Mouse (Mus musculus) hindbrain, embryonic 12.5 days (tissue): ENCODE results near the gene Adamtsl1. TPM values are rescaled to one million over a fixed set of nuclear protein-coding genes. Genes with fewer than 3 reads are reported as not detected.

ENCODE experiments used
- ATAC-seq: fragments of 200-750 bp; cut with Nextera tagmentation; 2 replicates; pipeline ENCODE4 v1.8.0; 2017; ENCODE audit warnings: moderate TSS enrichment; ENCODE audit not compliant: low FRiP score
- H3K27ac ChIP-seq: fragments of 300-500 bp; sonication (generic); 2 replicates; pipeline ENCODE4 v1.5.1; 2016; ENCODE audit warnings: mild to moderate bottlenecking
- H3K27me3 ChIP-seq: fragments of 300-500 bp; sonication (generic); 2 replicates; pipeline ENCODE4 v1.6.1; 2016; ENCODE audit warnings: mild to moderate bottlenecking
- H3K36me3 ChIP-seq: fragments of 300-500 bp; sonication (generic); 2 replicates; pipeline ENCODE4 v1.6.1; 2016; ENCODE audit warnings: mild to moderate bottlenecking
- H3K4me1 ChIP-seq: fragments of 300-500 bp; sonication (generic); 2 replicates; pipeline ENCODE4 v1.6.1; 2016
- H3K4me2 ChIP-seq: fragments of 300-500 bp; sonication (generic); replicated peaks from 2 replicates; pipeline ENCODE4 v1.6.1; 2016; ENCODE audit warnings: mild to moderate bottlenecking
- H3K4me3 ChIP-seq: fragments of 300-500 bp; sonication (generic); 2 replicates; pipeline ENCODE4 v1.5.1; 2016; ENCODE audit warnings: mild to moderate bottlenecking
- H3K9ac ChIP-seq: fragments of 300-500 bp; sonication (generic); 2 replicates; pipeline ENCODE4 v1.6.1; 2016; ENCODE audit warnings: mild to moderate bottlenecking, moderate library complexity
- H3K9me3 ChIP-seq: fragments of 300-500 bp; sonication (generic); replicated peaks from 2 replicates; pipeline ENCODE4 v1.6.1; 2016; ENCODE audit warnings: mild to moderate bottlenecking
- WGBS: fragments of 180-500 bp; shearing (Covaris S2); methylation state at CpG from one replicate; pipeline ENCODE4 v1.1.7; 2016; 5-methylcytosine and 5-hydroxymethylcytosine counted together
- polyA plus RNA-seq: library from polyadenylated mRNA; unstranded; fragments of >200 nt; fragmentation: Nextera tagmentation; extraction: Ambion mirVana; gene quantifications from 2 replicates; pipeline ENCODE4 v1.2.1, GENCODE M21; 2016

Adamtsl1 gene
- polyA plus RNA-seq, 1 experiment from 2014 or later, result 28.0 TPM

- Histone ChIP-seq H3K9me3 (no peaks in the 10 kb centered on the region), H3K4me3 (no peak overlapping the region), H3K27me3 (no peaks in the 10 kb centered on the region), H3K27ac (no peak overlapping the region), H3K36me3 (no peaks in the 10 kb centered on the region), H3K4me1 (no peaks in the 10 kb centered on the region), H3K9ac (no peak overlapping the region), H3K4me2 (no peak overlapping the region)
- 65% methylated on average over 2 of the region's 2 CpGs for WGBS
- ATAC-seq, result no peak
Measured at GRCm38 (mm10) chr4:86373166-86373565, 859.2 kb downstream of the Adamtsl1 start.

DNA sequence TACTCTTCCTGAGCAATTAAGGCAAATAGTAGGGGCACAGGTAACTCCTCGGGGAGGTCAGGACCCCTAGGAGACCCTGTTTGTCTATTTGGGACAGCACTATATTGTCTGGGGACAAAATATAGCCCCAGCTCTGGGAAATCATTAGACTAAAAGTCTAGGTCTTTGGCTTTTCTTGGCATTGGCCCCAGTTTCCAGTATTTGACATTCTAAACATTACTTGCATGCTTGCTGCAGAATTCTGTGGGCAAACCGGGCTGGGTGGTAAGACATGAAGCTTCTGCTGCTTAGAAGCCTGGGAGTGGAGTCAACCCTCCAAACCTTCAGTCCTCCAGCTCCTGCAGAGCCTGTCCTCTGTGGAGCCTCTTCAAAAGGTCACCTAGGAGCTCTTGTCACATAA lies 869.2 kb downstream of the Adamtsl1 start:
- no peaks in the 10 kb centered on the region for H3K36me3 ChIP-seq
- 75% methylated on average over 2 of the region's 2 CpGs for WGBS
- no peaks in the 10 kb centered on the region for H3K9me3 ChIP-seq
- no peak overlapping the region for H3K4me3 ChIP-seq
- no peak for ATAC-seq
- no peak overlapping the region for H3K4me2 ChIP-seq
- no peaks in the 10 kb centered on the region for H3K27me3 ChIP-seq
- no peak overlapping the region for H3K9ac ChIP-seq
- no peak overlapping the region for H3K27ac ChIP-seq
- H3K4me1 ChIP-seq, result no peaks in the 10 kb centered on the region

DNA sequence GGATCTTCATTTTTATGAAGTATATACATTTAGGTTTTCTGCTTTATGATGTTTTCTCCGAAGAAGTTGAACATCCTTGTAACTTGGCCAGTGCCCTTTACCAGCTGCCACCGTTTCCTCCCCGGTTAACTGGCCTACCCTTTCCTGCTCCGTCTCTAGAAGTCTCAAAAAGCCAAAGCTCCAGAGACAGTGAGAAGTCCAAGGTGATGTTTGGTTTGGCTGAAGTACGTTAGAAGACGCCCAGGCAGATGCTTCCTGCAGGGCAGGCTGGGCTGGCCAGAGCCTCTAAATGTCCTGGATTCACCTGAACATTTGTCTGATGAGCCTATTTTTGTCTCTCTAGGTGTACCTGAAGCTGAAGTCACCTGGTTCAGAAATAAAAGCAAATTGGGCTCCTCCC lies 871.1 kb downstream of the Adamtsl1 start:
- Histone ChIP-seq H3K4me2 (no peak overlapping the region), H3K4me3 (no peak overlapping the region), H3K27me3 (no peaks in the 10 kb centered on the region), H3K36me3 (no peaks in the 10 kb centered on the region), H3K27ac (no peak overlapping the region), H3K4me1 (no peaks in the 10 kb centered on the region), H3K9ac (no peak overlapping the region), H3K9me3 (no peaks in the 10 kb centered on the region)
- ATAC-seq, result no peak
- WGBS, result 85% methylated on average over 6 of the region's 6 CpGs

GRCm38 (mm10) chr4:86388430-86388829 lies 874.5 kb downstream of the Adamtsl1 start:
- ATAC-seq, result no peak
- WGBS, result 89% methylated on average over 5 of the region's 5 CpGs
- H3K4me1 ChIP-seq, result peaks cover 2% of the 10 kb centered on the region; the same call in 1 of the 2 replicates
- H3K27ac ChIP-seq, result no peak overlapping the region
- H3K4me2 ChIP-seq, result no peak overlapping the region
- H3K27me3 ChIP-seq, result no peaks in the 10 kb centered on the region
- H3K9me3 ChIP-seq, result no peaks in the 10 kb centered on the region
- H3K36me3 ChIP-seq, result no peaks in the 10 kb centered on the region
- H3K9ac ChIP-seq, result no peak overlapping the region
- no peak overlapping the region for H3K4me3 ChIP-seq

GRCm38 (mm10) chr4:86391176-86391575 lies 877.2 kb downstream of the Adamtsl1 start:
- Histone ChIP-seq H3K27ac (no peak overlapping the region), H3K9ac (no peak overlapping the region), H3K4me1 (peaks cover 2% of the 10 kb centered on the region; the same call in 1 of the 2 replicates), H3K27me3 (no peaks in the 10 kb centered on the region), H3K9me3 (no peaks in the 10 kb centered on the region), H3K4me3 (no peak overlapping the region), H3K4me2 (no peak overlapping the region), H3K36me3 (no peaks in the 10 kb centered on the region)
- no peak for ATAC-seq
- WGBS, result 74% methylated on average over 3 of the region's 3 CpGs

- Histone ChIP-seq H3K9me3 (no peaks in the 10 kb centered on the region), H3K36me3 (no peaks in the 10 kb centered on the region), H3K4me3 (no peak overlapping the region), H3K27me3 (no peaks in the 10 kb centered on the region), H3K4me2 (no peak overlapping the region), H3K27ac (no peak overlapping the region), H3K9ac (no peak overlapping the region), H3K4me1 (peaks cover 2% of the 10 kb centered on the region; the same call in 1 of the 2 replicates)
- 84% methylated on average over 6 of the region's 6 CpGs for WGBS
- ATAC-seq, result no peak
Measured at GRCm38 (mm10) chr4:86395636-86396035, 881.7 kb downstream of the Adamtsl1 start.

GRCm38 (mm10) chr4:86396672-86397288 lies 882.8 kb downstream of the Adamtsl1 start:
- Histone ChIP-seq H3K4me3 (no peak overlapping the region), H3K4me1 (peaks cover 2% of the 10 kb centered on the region; the same call in 1 of the 2 replicates), H3K9me3 (no peaks in the 10 kb centered on the region), H3K27me3 (no peaks in the 10 kb centered on the region), H3K36me3 (no peaks in the 10 kb centered on the region), H3K27ac (no peak overlapping the region), H3K4me2 (no peak overlapping the region), H3K9ac (no peak overlapping the region)
- 82% methylated on average over 7 of the region's 7 CpGs for WGBS
- no peak for ATAC-seq

- no peaks in the 10 kb centered on the region for H3K9me3 ChIP-seq
- H3K4me2 ChIP-seq, result no peak overlapping the region
- no peaks in the 10 kb centered on the region for H3K36me3 ChIP-seq
- H3K4me3 ChIP-seq, result no peak overlapping the region
- no peak for ATAC-seq
- WGBS, result 87% methylated on average over 2 of the region's 2 CpGs
- H3K27ac ChIP-seq, result no peak overlapping the region
- no peak overlapping the region for H3K9ac ChIP-seq
- no peaks in the 10 kb centered on the region for H3K27me3 ChIP-seq
- H3K4me1 ChIP-seq, result peaks cover 2% of the 10 kb centered on the region; the same call in 1 of the 2 replicates
Measured at GRCm38 (mm10) chr4:86397470-86397869, 883.5 kb downstream of the Adamtsl1 start.

DNA sequence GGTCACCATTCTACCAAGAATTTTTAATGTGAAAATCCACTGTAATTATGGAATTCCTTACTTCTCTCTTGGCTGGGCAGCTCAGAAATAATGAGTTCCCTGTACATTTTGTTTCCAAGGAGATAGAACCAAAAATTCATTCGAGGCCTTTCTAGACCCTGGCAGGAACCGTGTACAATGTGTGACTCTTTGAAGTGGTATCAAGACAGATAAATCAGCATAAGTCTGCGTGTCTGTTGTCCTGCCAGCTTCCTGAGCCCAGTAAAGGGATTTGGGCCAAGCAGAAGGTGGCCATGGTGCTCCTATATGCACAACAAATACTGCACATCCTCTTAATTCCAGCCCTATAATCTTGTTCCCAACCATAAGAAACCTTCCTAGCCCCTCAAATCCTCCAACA lies 887.1 kb downstream of the Adamtsl1 start:
- no peaks in the 10 kb centered on the region for H3K27me3 ChIP-seq
- no peak for ATAC-seq
- no peak overlapping the region for H3K4me3 ChIP-seq
- no peak overlapping the region for H3K27ac ChIP-seq
- no peak overlapping the region for H3K9ac ChIP-seq
- no peaks in the 10 kb centered on the region for H3K9me3 ChIP-seq
- H3K4me1 ChIP-seq, result no peaks in the 10 kb centered on the region
- 59% methylated on average over 3 of the region's 3 CpGs for whole genome bisulfite sequencing
- H3K36me3 ChIP-seq, result no peaks in the 10 kb centered on the region
- no peak overlapping the region for H3K4me2 ChIP-seq

DNA sequence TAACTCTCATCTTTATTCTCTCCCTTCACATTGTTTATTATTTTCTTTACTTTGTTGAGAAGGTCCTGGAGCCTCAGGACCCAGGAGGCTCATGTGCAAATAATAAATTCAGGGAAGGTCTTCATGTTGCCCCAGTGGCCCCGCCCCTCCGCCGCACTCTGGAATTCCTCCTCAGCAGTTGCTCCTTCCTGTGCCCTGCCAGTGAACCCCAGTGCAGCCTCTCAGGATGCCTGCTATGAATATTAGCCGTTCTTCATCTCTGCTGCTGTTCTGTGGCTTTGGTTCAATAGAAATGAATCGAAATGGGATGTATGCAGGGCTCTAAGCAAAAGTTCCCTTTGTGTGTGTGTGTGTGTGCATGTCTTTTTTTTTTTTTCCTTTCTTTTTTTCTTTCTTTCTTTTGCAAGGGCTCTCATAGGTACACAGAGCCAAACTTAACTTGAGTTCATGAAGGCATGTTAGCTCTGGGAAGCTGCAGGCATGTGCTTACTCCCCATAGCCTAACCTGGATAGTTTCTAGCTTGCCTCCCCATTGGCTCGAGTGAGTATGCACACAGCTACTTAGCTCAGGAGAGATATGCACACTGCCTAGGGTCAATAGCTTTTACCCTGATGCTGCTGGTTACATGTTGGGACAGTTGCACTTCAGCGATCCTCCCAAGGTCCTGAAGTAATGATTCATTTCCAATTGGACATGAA lies 892.7 kb downstream of the Adamtsl1 start:
- no peak for ATAC-seq
- Histone ChIP-seq H3K9me3 (no peaks in the 10 kb centered on the region), H3K27ac (no peak overlapping the region), H3K4me1 (peaks cover 10% of the 10 kb centered on the region; the same call in 1 of the 2 replicates), H3K36me3 (no peaks in the 10 kb centered on the region), H3K9ac (no peak overlapping the region), H3K4me3 (no peak overlapping the region), H3K27me3 (no peaks in the 10 kb centered on the region), H3K4me2 (no peak overlapping the region)
- WGBS, result 65% methylated on average over 7 of the region's 7 CpGs

DNA sequence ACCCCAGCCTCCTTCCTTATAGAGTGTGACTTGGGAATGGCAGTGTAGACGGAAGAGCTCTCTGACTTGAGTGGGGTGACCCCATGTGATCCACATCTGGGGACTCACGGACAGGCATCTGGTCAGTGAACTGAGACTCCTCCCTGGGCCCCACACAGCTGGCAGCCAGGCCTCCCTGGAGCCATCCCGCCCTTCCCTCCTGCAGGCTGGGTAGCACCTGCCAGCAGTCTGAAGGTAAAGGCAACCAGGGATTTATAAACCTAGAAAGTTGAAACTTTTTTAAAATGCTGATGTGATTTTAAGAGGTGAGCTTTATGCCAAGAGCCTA lies 893.2 kb downstream of the Adamtsl1 start:
- no peak overlapping the region for H3K4me2 ChIP-seq
- H3K9ac ChIP-seq, result no peak overlapping the region
- H3K36me3 ChIP-seq, result no peaks in the 10 kb centered on the region
- WGBS, result 68% methylated on average over 3 of the region's 3 CpGs
- ATAC-seq, result no peak
- H3K4me1 ChIP-seq, result peaks cover 10% of the 10 kb centered on the region; the same call in 1 of the 2 replicates
- H3K27me3 ChIP-seq, result no peaks in the 10 kb centered on the region
- H3K27ac ChIP-seq, result no peak overlapping the region
- no peaks in the 10 kb centered on the region for H3K9me3 ChIP-seq
- H3K4me3 ChIP-seq, result no peak overlapping the region

DNA sequence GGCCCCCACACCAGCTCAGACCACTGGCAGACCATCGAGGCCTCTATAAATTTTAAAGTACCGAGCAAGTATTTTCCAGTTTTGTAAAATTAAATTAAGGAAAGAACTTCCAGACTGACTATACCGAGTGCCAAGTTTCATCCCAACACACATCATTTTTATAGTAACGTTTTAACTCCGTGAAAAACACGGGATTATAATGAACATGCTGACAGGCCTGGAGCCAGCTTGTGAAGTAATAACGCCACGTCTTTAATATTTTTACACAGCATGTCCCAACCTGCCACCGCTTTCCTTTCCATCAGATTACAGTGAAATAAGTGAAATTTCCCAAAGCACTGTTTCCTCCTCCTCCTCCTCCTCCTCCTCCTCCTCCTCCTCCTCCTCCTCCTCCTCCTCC lies 894.4 kb downstream of the Adamtsl1 start:
- ATAC-seq, result no peak
- H3K9ac ChIP-seq, result no peak overlapping the region
- no peak overlapping the region for H3K4me2 ChIP-seq
- WGBS, result 87% methylated on average over 9 of the region's 9 CpGs
- no peaks in the 10 kb centered on the region for H3K36me3 ChIP-seq
- H3K27me3 ChIP-seq, result no peaks in the 10 kb centered on the region
- H3K9me3 ChIP-seq, result no peaks in the 10 kb centered on the region
- peaks cover 10% of the 10 kb centered on the region; the same call in 1 of the 2 replicates for H3K4me1 ChIP-seq
- no peak overlapping the region for H3K4me3 ChIP-seq
- no peak overlapping the region for H3K27ac ChIP-seq

DNA sequence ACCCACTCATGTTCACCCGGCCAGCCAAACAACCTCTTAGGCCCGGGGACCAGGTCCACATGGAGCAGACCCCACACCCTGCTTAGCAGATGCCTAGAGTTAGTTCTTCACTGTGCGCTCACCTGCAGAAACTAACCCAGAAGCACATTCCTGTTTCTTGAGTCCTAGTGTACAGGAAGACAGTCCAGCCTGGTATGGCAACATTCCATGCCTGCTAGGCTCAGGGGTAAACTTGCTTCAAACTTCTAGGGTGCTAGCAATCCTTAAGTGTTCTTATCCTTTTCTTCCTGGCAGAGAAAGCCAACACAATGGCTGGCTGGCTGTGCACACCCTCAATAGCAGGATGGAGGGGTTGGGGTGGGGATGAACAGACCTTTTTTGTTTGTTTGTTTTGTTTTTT lies 897.0 kb downstream of the Adamtsl1 start:
- no peak overlapping the region for H3K4me3 ChIP-seq
- no peak overlapping the region for H3K9ac ChIP-seq
- ATAC-seq, result no peak
- WGBS, result 97% methylated on average over 3 of the region's 3 CpGs
- H3K9me3 ChIP-seq, result no peaks in the 10 kb centered on the region
- no peaks in the 10 kb centered on the region for H3K36me3 ChIP-seq
- H3K27me3 ChIP-seq, result no peaks in the 10 kb centered on the region
- H3K4me2 ChIP-seq, result no peak overlapping the region
- H3K27ac ChIP-seq, result no peak overlapping the region
- peaks cover 10% of the 10 kb centered on the region; the same call in 1 of the 2 replicates for H3K4me1 ChIP-seq
